Mouse (Mus musculus) E14TG2a.4 (cell line): ENCODE measurements around the gene Iqcj.

Source experiments
- CTCF ChIP-seq: conservative IDR thresholded peaks from 2 replicates; pipeline ENCODE4 v1.5.1; 2014; ENCODE audit warnings: low read length
- NANOG ChIP-seq: IDR thresholded peaks from 2 replicates; pipeline ENCODE4 v1.6.1; 2014; ENCODE audit warnings: borderline replicate concordance, low read length, mixed read lengths
- POU5F1 ChIP-seq: IDR thresholded peaks from 2 replicates; pipeline ENCODE4 v1.6.1; 2014; ENCODE audit warnings: low read length, borderline replicate concordance

DNA sequence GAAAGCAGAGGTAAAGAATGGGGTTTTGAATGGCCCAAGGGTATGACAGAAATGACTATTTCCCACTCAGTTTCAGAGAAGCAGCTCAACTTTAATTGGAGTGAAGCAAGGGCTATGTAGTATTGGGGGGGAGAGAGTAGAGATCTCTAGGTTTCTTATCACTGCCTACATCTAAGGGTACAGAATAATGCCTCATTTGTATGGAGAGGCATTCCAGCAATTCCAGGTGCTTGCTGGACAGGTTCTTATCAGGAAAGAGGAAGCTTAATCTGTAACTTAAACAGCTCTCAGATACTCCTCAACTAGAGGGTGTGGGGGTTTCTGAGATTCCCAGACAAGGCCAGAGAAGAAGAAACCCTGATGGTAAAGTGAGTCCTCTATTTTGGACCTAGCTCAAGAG is 120.3 kb downstream of the Iqcj start:
- TF ChIP-seq CTCF = no peak
- no peak for TF ChIP-seq NANOG
- TF ChIP-seq POU5F1 = no peak
